Mouse (Mus musculus) midbrain, postnatal 0 days (tissue): Measurements from ENCODE around the gene Palm3. TPM values are rescaled to one million over a fixed set of nuclear protein-coding genes. Genes with fewer than 3 reads are reported as not detected.
A peak's percentile ranks its signal among the peaks of the same experiment; 100 is the strongest.

Experiments used
- ATAC-seq: fragments of 200-750 bp; cut with Nextera tagmentation; 2 replicates; pipeline ENCODE4 v1.8.0; 2017; ENCODE audit warnings: moderate number of reproducible peaks, mild to moderate bottlenecking, moderate TSS enrichment, moderate library complexity; ENCODE audit not compliant: low FRiP score
- DNase-seq: peaks from one replicate; pipeline ENCODE4 v3.0.0-alpha.2; 2015; ENCODE audit warnings: low spot score
- H3K27ac ChIP-seq: fragments of 300-500 bp; sonication (generic); 2 replicates; pipeline ENCODE4 v1.5.1; 2014; ENCODE audit warnings: low read depth, mild to moderate bottlenecking, low read length, mixed read lengths
- H3K27me3 ChIP-seq: fragments of 300-500 bp; sonication (generic); 2 replicates; pipeline ENCODE4 v1.6.1; 2014; ENCODE audit warnings: low read length, control low read depth, mixed read lengths; ENCODE audit not compliant: insufficient read depth
- H3K36me3 ChIP-seq: fragments of 300-500 bp; sonication (generic); 2 replicates; pipeline ENCODE4 v1.6.1; 2014; ENCODE audit warnings: low read length, control low read depth, mixed read lengths; ENCODE audit not compliant: insufficient read depth
- H3K4me1 ChIP-seq: fragments of 300-500 bp; sonication (generic); 2 replicates; pipeline ENCODE4 v1.6.1; 2014; ENCODE audit warnings: mild to moderate bottlenecking, control low read depth, antibody characterized with exemption, low read length, mixed read lengths; ENCODE audit not compliant: insufficient read depth
- H3K4me2 ChIP-seq: fragments of 300-500 bp; sonication (generic); 2 replicates; pipeline ENCODE4 v1.6.1; 2014; ENCODE audit warnings: low read depth, mild to moderate bottlenecking, low read length, mixed read lengths; ENCODE audit not compliant: poor library complexity, severe bottlenecking
- H3K4me3 ChIP-seq: fragments of 300-500 bp; sonication (generic); 2 replicates; pipeline ENCODE4 v1.5.1; 2014; ENCODE audit warnings: low read depth, mild to moderate bottlenecking, low read length, moderate library complexity
- H3K9ac ChIP-seq: fragments of 300-500 bp; sonication (generic); replicated peaks from 2 replicates; pipeline ENCODE4 v1.6.1; 2014; ENCODE audit warnings: mild to moderate bottlenecking, low read length, moderate library complexity, mixed read lengths; ENCODE audit not compliant: poor library complexity, severe bottlenecking
- H3K9me3 ChIP-seq: fragments of 300-500 bp; sonication (generic); 2 replicates; pipeline ENCODE4 v1.6.1; 2016; ENCODE audit warnings: low read length, control low read depth
- CTCF ChIP-seq: IDR thresholded peaks from 2 replicates; pipeline ENCODE4 v1.5.1; 2016; ENCODE audit warnings: antibody characterized with exemption, mild to moderate bottlenecking
- WGBS: fragments of 180-500 bp; shearing (Covaris S2); extraction: QIAGEN DNeasy Blood & Tissue Kit; methylation state at CpG from one replicate; pipeline ENCODE4 v1.1.7; 2014; 5-methylcytosine and 5-hydroxymethylcytosine counted together
- polyA plus RNA-seq: library from polyadenylated mRNA; unstranded; fragments of >200 nt; fragmentation: Nextera tagmentation; extraction: Ambion mirVana; gene quantifications from 2 replicates; pipeline ENCODE4 v1.2.1, GENCODE M21; 2015
- total RNA-seq: library from RNA; depleted of rRNA; stranded (reverse); fragments of >200 nt; gene quantifications from 2 replicates; pipeline ENCODE4 v1.2.3, GENCODE M21; 2014

Palm3 gene
- total and polyA plus RNA-seq, 2 experiments from 2014 or later: 4.4 to 8.0 TPM

- H3K4me3 ChIP-seq: no peak overlapping the region
- DNase-seq (no peak), ATAC-seq (no peak)
- H3K27ac ChIP-seq: no peak overlapping the region
- no peak for TF ChIP-seq CTCF
- no peak overlapping the region for H3K9ac ChIP-seq
- H3K27me3 ChIP-seq: peaks cover 27% of the 10 kb centered on the region; the same call in 1 of the 2 replicates
- no peak overlapping the region for H3K4me2 ChIP-seq
- H3K4me1 ChIP-seq: no peaks in the 10 kb centered on the region
- H3K9me3 ChIP-seq: no peaks in the 10 kb centered on the region
- 53% methylated on average over 1 of the region's 1 CpGs for WGBS
- no peaks in the 10 kb centered on the region for H3K36me3 ChIP-seq
Measured at GRCm38 (mm10) chr8:84023631-84024030, 2.4 kb downstream of the Palm3 start.

- no peaks in the 10 kb centered on the region for H3K9me3 ChIP-seq
- TF ChIP-seq CTCF: peak; percentile 64
- H3K9ac ChIP-seq: no peak overlapping the region
- ATAC-seq: no peak
- no peak overlapping the region for H3K4me2 ChIP-seq
- H3K27ac ChIP-seq: no peak overlapping the region
- H3K27me3 ChIP-seq: peaks cover 29% of the 10 kb centered on the region; the same call in 1 of the 2 replicates
- no peak overlapping the region for H3K4me3 ChIP-seq
- 12% methylated on average over 10 of the region's 10 CpGs for WGBS
- H3K4me1 ChIP-seq: no peaks in the 10 kb centered on the region
- no peak for DNase-seq
- no peaks in the 10 kb centered on the region for H3K36me3 ChIP-seq
Measured at GRCm38 (mm10) chr8:84024171-84024570, 2.9 kb downstream of the Palm3 start.

DNA sequence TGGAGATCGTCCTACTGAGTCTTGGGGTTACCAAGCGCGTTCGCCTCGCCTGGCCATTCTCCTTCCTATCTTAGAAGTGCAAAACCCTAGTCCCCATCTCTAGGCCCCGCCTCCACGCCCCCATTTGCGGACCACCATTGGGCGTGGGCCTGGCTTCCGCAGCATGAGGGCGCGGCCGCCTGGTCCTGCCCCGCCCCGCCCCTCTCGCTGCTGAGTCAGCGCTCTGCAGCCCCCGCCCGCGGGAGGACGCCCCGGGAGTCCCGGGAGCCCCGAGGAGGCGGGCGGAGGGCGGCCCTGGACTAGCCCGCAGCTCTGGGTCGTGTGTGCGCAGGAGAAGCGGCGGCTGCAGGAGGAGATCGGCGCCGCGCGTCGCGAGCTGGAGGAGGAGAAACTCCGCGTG is 4.6 kb downstream of the Palm3 start:
- H3K4me2 ChIP-seq: peak overlapping the region; percentile 91
- WGBS: under 1% methylated on average over 36 of the region's 41 CpGs
- H3K9ac ChIP-seq: peak overlapping the region; percentile 77
- no peak overlapping the region for H3K27ac ChIP-seq
- H3K36me3 ChIP-seq: no peaks in the 10 kb centered on the region
- ATAC-seq: peak; percentile 42
- H3K9me3 ChIP-seq: no peaks in the 10 kb centered on the region
- H3K4me1 ChIP-seq: no peaks in the 10 kb centered on the region
- H3K27me3 ChIP-seq: peaks cover 29% of the 10 kb centered on the region; the same call in 1 of the 2 replicates
- peak overlapping the region; percentile 57 for H3K4me3 ChIP-seq
- DNase-seq: peak; percentile 55
- TF ChIP-seq CTCF: no peak

DNA sequence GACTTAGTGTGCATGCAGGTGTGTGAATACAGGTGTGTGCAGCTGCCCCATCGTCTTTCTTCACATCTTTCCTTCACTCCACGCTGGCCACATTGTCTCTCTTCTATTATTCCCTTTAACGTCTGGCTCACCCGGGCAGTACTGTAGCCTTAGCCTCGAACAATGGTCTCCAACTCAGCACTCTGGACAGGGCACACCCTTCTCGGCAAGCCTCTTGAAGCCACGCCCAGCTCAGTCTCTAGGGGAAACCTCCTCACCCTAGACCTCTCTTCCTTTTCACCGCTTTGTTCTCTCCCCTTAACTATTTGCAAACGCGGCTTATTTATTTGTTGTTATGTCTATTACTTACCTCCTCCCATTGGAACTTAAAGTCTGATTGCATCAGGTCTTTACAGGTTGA is 6.2 kb downstream of the Palm3 start:
- H3K9me3 ChIP-seq: no peaks in the 10 kb centered on the region
- 9% methylated on average over 10 of the region's 10 CpGs for WGBS
- ATAC-seq (no peak), DNase-seq (no peak)
- H3K4me1 ChIP-seq: no peaks in the 10 kb centered on the region
- peaks cover 22% of the 10 kb centered on the region; the same call in 1 of the 2 replicates for H3K27me3 ChIP-seq
- no peak overlapping the region for H3K4me3 ChIP-seq
- TF ChIP-seq CTCF: no peak
- no peak overlapping the region for H3K9ac ChIP-seq
- H3K36me3 ChIP-seq: no peaks in the 10 kb centered on the region
- H3K27ac ChIP-seq: no peak overlapping the region
- no peak overlapping the region for H3K4me2 ChIP-seq

- Histone ChIP-seq H3K4me3 (no peak overlapping the region), H3K9me3 (no peaks in the 10 kb centered on the region), H3K36me3 (no peaks in the 10 kb centered on the region), H3K4me2 (no peak overlapping the region), H3K9ac (no peak overlapping the region), H3K27ac (no peak overlapping the region), H3K4me1 (no peaks in the 10 kb centered on the region), H3K27me3 (peaks cover 22% of the 10 kb centered on the region; the same call in 1 of the 2 replicates)
- WGBS: 89% methylated on average over 5 of the region's 5 CpGs
- ATAC-seq (no peak), DNase-seq (no peak)
- TF ChIP-seq CTCF: no peak
Measured at GRCm38 (mm10) chr8:84029272-84029671, 8.0 kb downstream of the Palm3 start.

GRCm38 (mm10) chr8:84032777-84033176 is 11.5 kb downstream of the Palm3 start:
- H3K27ac ChIP-seq: no peak overlapping the region
- no peak for TF ChIP-seq CTCF

More at GRCm38 (mm10) chr8:84032777-84033176, 11.5 kb downstream of the Palm3 start:
- Histone ChIP-seq H3K9me3 (no peaks in the 10 kb centered on the region), H3K4me1 (no peaks in the 10 kb centered on the region), H3K4me2 (no peak overlapping the region), H3K36me3 (no peaks in the 10 kb centered on the region), H3K4me3 (no peak overlapping the region), H3K27me3 (peaks cover 15% of the 10 kb centered on the region; the same call in 1 of the 2 replicates), H3K9ac (no peak overlapping the region)
- 78% methylated on average over 4 of the region's 4 CpGs for WGBS
- ATAC-seq (no peak), DNase-seq (no peak)
